In genomic region chr5:141561989-141562560, GRCm38 (mm10) we compare ENCODE assay signal across 17 mouse cellular contexts.
DNase-seq lines count a peak whose midpoint lies in the region; ATAC-seq and TF ChIP-seq lines count a peak whose summit lies in the region.
"Had no signal": no experiment of that assay in that cellular context is flagged by ENCODE, and none has a peak within 500 bp of the region (broad histone marks: within the 10 kb centered on the region; RNA-seq: fewer than 3 reads in every experiment).

No protein-coding gene starts in this region.

- H3K9ac ChIP-seq in lung, embryonic 14.5 days, result no peak overlapping the region
- no peak overlapping the region for H3K9ac ChIP-seq in embryonic facial prominence, embryonic 14.5 days (ENCODE audit: low read depth, low read length)
- H3K9ac ChIP-seq: forebrain, postnatal 0 days; midbrain, embryonic 13.5 days had no signal

- no peak overlapping the region for H3K4me2 ChIP-seq in lung, embryonic 14.5 days
- H3K4me2 ChIP-seq in embryonic facial prominence, embryonic 14.5 days (ENCODE audit: low read depth, low read length), result no peak overlapping the region
- H3K4me2 ChIP-seq: midbrain, embryonic 13.5 days had no signal

- H3K36me3 ChIP-seq in lung, embryonic 14.5 days (ENCODE audit: insufficient read depth), result no peaks in the 10 kb centered on the region
- H3K36me3 ChIP-seq in embryonic facial prominence, embryonic 14.5 days (ENCODE audit: control insufficient read depth, insufficient read depth, low read length), result no peaks in the 10 kb centered on the region
- H3K36me3 ChIP-seq: midbrain, embryonic 13.5 days had no signal

- peaks cover 2% of the 10 kb centered on the region; the same call in 1 of the 2 replicates for H3K9me3 ChIP-seq in lung, embryonic 14.5 days (ENCODE audit: low read depth, low read length)
- H3K9me3 ChIP-seq in embryonic facial prominence, embryonic 14.5 days (ENCODE audit: control insufficient read depth, low read length), result no peaks in the 10 kb centered on the region
- H3K9me3 ChIP-seq: midbrain, embryonic 13.5 days had no signal

- intact Hi-C loops in heart, postnatal 10 days (cut with DNase I), result no loop called here

- no peaks in the 10 kb centered on the region for H3K27me3 ChIP-seq in lung, embryonic 14.5 days (ENCODE audit: insufficient read depth, low read length)
- no peaks in the 10 kb centered on the region for H3K27me3 ChIP-seq in embryonic facial prominence, embryonic 14.5 days (replicated peaks; ENCODE audit: control insufficient read depth, insufficient read depth, low read length)
- H3K27me3 ChIP-seq: midbrain, embryonic 13.5 days had no signal

- peak; percentile 18 for DNase-seq in embryo, embryonic 11 days
- no peak for DNase-seq in embryo, embryonic 9.5 days (ENCODE audit: extremely low spot score)
- DNase-seq in heart, postnatal 10 days, result peak; percentile 18
- DNase-seq in heart, adult 8-10 months (ENCODE audit: low spot score), result no peak
- peak; percentile 64 for DNase-seq in lung, embryonic 14.5 days
- no peak for DNase-seq in lung, postnatal 4 days
- DNase-seq in embryonic facial prominence, embryonic 14.5 days (ENCODE audit: low spot score), result peak; percentile 92
- DNase-seq in testis, postnatal 14 days (ENCODE audit: low spot score), result no peak
- DNase-seq: adrenal gland, postnatal 10 days; cerebellum, adult 2 months; forebrain, postnatal 0 days; spleen, adult 18-20 months; thymus, postnatal 25 days had no signal

- TF ChIP-seq CTCF in lung, embryonic 14.5 days (IDR thresholded peaks at IDR 0.05; ENCODE audit: low read depth), result no peak

- WGBS in lung, embryonic 14.5 days, result 34% methylated on average over 3 of the region's 3 CpGs
- 19% methylated on average over 3 of the region's 3 CpGs for WGBS in embryonic facial prominence, embryonic 14.5 days

- H3K4me3 ChIP-seq in lung, embryonic 14.5 days (ENCODE audit: low read depth, low read length), result no peak overlapping the region
- no peak overlapping the region for H3K4me3 ChIP-seq in embryonic facial prominence, embryonic 14.5 days (ENCODE audit: low read depth, low read length)
- H3K4me3 ChIP-seq: midbrain, embryonic 13.5 days; myocyte had no signal

- no peak; the same call in 1 of the 2 replicates for ATAC-seq in lung, embryonic 14.5 days (ENCODE audit: insufficient read depth)
- peak; percentile 91 for ATAC-seq in embryonic facial prominence, embryonic 14.5 days (ENCODE audit: low read depth)
- ATAC-seq: forebrain, postnatal 0 days; inflammation-experienced regulatory T-cells, adult 6 months; midbrain, embryonic 13.5 days had no signal

- no peak overlapping the region for H3K27ac ChIP-seq in lung, embryonic 14.5 days (ENCODE audit: low read depth)
- H3K27ac ChIP-seq in embryonic facial prominence, embryonic 14.5 days (replicated peaks; ENCODE audit: low read depth, low read length), result no peak overlapping the region
- H3K27ac ChIP-seq: macrophage; midbrain, embryonic 13.5 days had no signal

- H3K4me1 ChIP-seq in lung, embryonic 14.5 days (ENCODE audit: insufficient read depth), result no peaks in the 10 kb centered on the region; the same call in 1 of the 2 replicates
- peaks cover 6% of the 10 kb centered on the region; the same call in 1 of the 2 replicates for H3K4me1 ChIP-seq in embryonic facial prominence, embryonic 14.5 days (ENCODE audit: control insufficient read depth, insufficient read depth, low read length)

Comparison
In these comparisons a context has a peak if more than half of its experiments do, and no peak if none do; other contexts are left out.
1. DNase-seq: peak in embryo, embryonic 11 days (single experiment), heart, postnatal 10 days (2 of 2), lung, embryonic 14.5 days (single experiment) and embryonic facial prominence, embryonic 14.5 days (single experiment); none in embryo, embryonic 9.5 days (single experiment), heart, adult 8-10 months (single experiment), lung, postnatal 4 days (0 of 2) and testis, postnatal 14 days (single experiment).